ENCODE assay signal across 8 mouse cellular contexts in the genomic region with DNA sequence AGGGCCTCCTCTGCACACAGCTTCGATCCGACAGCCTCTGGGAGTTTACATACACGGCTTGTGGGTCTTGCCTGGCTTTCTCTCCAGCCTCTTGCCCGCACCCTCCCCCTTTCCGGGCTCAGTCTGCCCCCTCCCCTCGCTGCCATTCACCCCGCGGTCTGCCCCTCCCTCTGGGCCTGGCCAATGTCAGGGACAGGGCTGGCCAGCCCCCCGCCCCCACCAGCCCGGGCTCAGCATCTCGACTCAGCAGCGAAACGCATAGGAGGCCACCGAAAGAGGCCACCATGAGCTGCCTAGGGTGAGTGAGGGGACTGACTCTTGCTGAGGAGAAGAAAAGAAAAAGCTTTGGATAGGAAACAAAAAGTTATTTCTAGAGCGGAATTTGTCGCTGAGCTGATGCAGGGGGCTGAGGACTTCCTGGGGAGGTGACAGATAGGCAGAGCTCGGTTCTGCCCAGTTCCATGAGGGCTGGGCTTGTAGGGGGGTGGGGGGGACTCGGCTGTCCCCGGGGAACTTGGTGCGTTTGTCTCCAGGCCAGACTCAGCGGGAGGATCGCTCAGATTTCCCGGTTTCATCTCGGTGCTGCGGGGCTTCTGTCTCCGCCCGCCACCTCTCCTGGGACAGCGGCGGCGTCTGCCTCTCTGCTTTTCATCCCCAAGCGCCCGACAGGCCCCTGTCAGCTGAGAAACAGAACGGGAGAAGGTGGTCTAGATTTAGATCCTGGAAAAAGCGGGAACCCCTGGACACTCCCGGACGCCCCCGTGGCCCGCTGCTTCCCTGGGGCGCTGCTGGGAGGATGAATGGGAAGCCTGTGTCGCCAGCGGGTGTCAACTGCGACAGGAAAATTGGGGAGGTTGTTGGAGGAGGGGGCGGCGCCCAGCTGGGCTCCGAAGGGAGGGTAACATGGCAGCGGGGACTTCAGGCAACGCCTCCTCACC. TPM values are rescaled to one million over a fixed set of nuclear protein-coding genes. Genes with fewer than 3 reads are reported as not detected.
DNase-seq lines count a peak whose midpoint lies in the region.

No protein-coding gene starts in this region.

- peak overlapping the region; percentile 72 for H3K27ac ChIP-seq in limb, embryonic 10.5 days

- no peaks in the 10 kb centered on the region for H3K9me3 ChIP-seq in limb, embryonic 10.5 days (replicated peaks)

- no peaks in the 10 kb centered on the region for H3K36me3 ChIP-seq in limb, embryonic 10.5 days

- under 1% methylated on average over 47 of the region's 47 CpGs for WGBS in limb, embryonic 10.5 days

- peak overlapping the region; percentile 61 for H3K4me3 ChIP-seq in limb, embryonic 10.5 days

- peak; percentile 11 for DNase-seq in adrenal gland, adult 2 months
- no peak for DNase-seq in adrenal gland, postnatal 4 days (ENCODE audit: low spot score in 2 of 2)
- peak; percentile 56 for DNase-seq in right cerebral cortex, postnatal 4 days
- no peak for DNase-seq in right cerebral cortex, postnatal 14 days
- DNase-seq in limb, embryonic 10.5 days (ENCODE audit: low spot score), result peak; percentile 87
- DNase-seq in neural tube, embryonic 10.5 days (ENCODE audit: extremely low spot score, low spot score), result peak; percentile 68
- no peak for DNase-seq in layer of hippocampus, postnatal 36 days
- no peak for DNase-seq in gastrocnemius, adult 18-20 months (ENCODE audit: low spot score)

- H3K4me1 ChIP-seq in limb, embryonic 10.5 days, result peaks cover 20% of the 10 kb centered on the region

- peaks cover 71% of the 10 kb centered on the region for H3K27me3 ChIP-seq in limb, embryonic 10.5 days (ENCODE audit: low read depth, poor library complexity, severe bottlenecking)

RNA-seq across cellular contexts. Expression of a gene that starts 6.8 kb away (rescaled TPM):
- under 1 TPM; 0.24 to 0.29 TPM for total RNA-seq in adrenal gland, adult 2 months (2021)
- polyA plus RNA-seq in adrenal gland, adult 2 months (2012; rRNA removed), result 0.40 and 1.1 TPM in 2 replicates
- total RNA-seq in adrenal gland, postnatal 4 days (2021), result 1 to 10 TPM; 1.2 TPM
- 0.14 and 0.48 TPM in 2 replicates for polyA plus RNA-seq in limb, embryonic 10.5 days (2016; fragmentation: Nextera tagmentation; extraction: Ambion mirVana)
- 1 to 10 TPM; 1.6 to 1.8 TPM for total RNA-seq in layer of hippocampus, postnatal 36 days (2021)
- total RNA-seq in gastrocnemius, adult 18-20 months (2021), result not detected

RNA-seq across cellular contexts. Expression of a gene that starts 34.9 kb away (rescaled TPM):
- 10 to 100 TPM; 52.8 to 60.8 TPM for total RNA-seq in adrenal gland, adult 2 months (2021)
- 95.2 and 110 TPM in 2 replicates for polyA plus RNA-seq in adrenal gland, adult 2 months (2012; rRNA removed)
- total RNA-seq in adrenal gland, postnatal 4 days (2021), result 10 to 100 TPM; 64.3 to 72.7 TPM
- polyA plus RNA-seq in limb, embryonic 10.5 days (2016; fragmentation: Nextera tagmentation; extraction: Ambion mirVana), result 71.9 and 72.5 TPM in 2 replicates
- total RNA-seq in layer of hippocampus, postnatal 36 days (2021), result 10 to 100 TPM; 49.0 to 49.2 TPM
- 10 to 100 TPM; 34.7 to 38.1 TPM for total RNA-seq in gastrocnemius, adult 18-20 months (2021)

RNA-seq across cellular contexts. Expression of a gene that starts 39.7 kb away (rescaled TPM):
- 100 to 1,000 TPM in 1 of 2 experiments, 10 to 100 TPM in 1; 96.0 to 107 TPM for total RNA-seq in adrenal gland, adult 2 months (2021)
- 101 and 109 TPM in 2 replicates for polyA plus RNA-seq in adrenal gland, adult 2 months (2012; rRNA removed)
- total RNA-seq in adrenal gland, postnatal 4 days (2021), result 100 to 1,000 TPM; 129 to 136 TPM
- polyA plus RNA-seq in limb, embryonic 10.5 days (2016; fragmentation: Nextera tagmentation; extraction: Ambion mirVana), result 217 and 246 TPM in 2 replicates
- 10 to 100 TPM; 32.8 to 35.9 TPM for total RNA-seq in layer of hippocampus, postnatal 36 days (2021)
- 10 to 100 TPM; 32.2 to 32.5 TPM for total RNA-seq in gastrocnemius, adult 18-20 months (2021)

RNA-seq across cellular contexts. Expression of a gene that starts 48.8 kb away (rescaled TPM):
- total RNA-seq in adrenal gland, adult 2 months (2021), result 10 to 100 TPM; 25.6 to 36.4 TPM
- 46.5 and 54.9 TPM in 2 replicates for polyA plus RNA-seq in adrenal gland, adult 2 months (2012; rRNA removed)
- 10 to 100 TPM; 29.5 to 30.9 TPM for total RNA-seq in adrenal gland, postnatal 4 days (2021)
- 67.3 and 79.0 TPM in 2 replicates for polyA plus RNA-seq in limb, embryonic 10.5 days (2016; fragmentation: Nextera tagmentation; extraction: Ambion mirVana)
- 10 to 100 TPM; 25.1 to 26.1 TPM for total RNA-seq in layer of hippocampus, postnatal 36 days (2021)
- 10 to 100 TPM; 10.5 to 12.6 TPM for total RNA-seq in gastrocnemius, adult 18-20 months (2021)

Comparison
In these comparisons a context has a peak if more than half of its experiments do, and no peak if none do; other contexts are left out.
1. DNase-seq: peak in adrenal gland, adult 2 months (single experiment), right cerebral cortex, postnatal 4 days (single experiment), limb, embryonic 10.5 days (single experiment) and neural tube, embryonic 10.5 days (single experiment); none in adrenal gland, postnatal 4 days (0 of 2), right cerebral cortex, postnatal 14 days (single experiment), layer of hippocampus, postnatal 36 days (0 of 2) and gastrocnemius, adult 18-20 months (single experiment).